Mouse (Mus musculus): ENCODE measurements around the gene Zeb2. TPM values are rescaled to one million over a fixed set of nuclear protein-coding genes. Genes with fewer than 3 reads are reported as not detected.

Gene Zeb2
- polyA plus RNA-seq, 2 experiments: 27.2 to 43.9 TPM

- no peak for DNase-seq (ENCODE audit: low spot score)
These were observed 13.9 kb downstream of the Zeb2 start for GRCm38 (mm10) chr2:45103021-45103983.

GRCm38 (mm10) chr2:45102191-45102638 is 15.0 kb downstream of the Zeb2 start:
- no peak for TF ChIP-seq POLR2A (IDR thresholded peaks at IDR 0.05; ENCODE audit: borderline replicate concordance, extremely low read depth, insufficient read depth, insufficient read length)
- no peak overlapping the region for H3K9ac ChIP-seq (ENCODE audit: low read depth, low read length, severe bottlenecking)
- no peak for DNase-seq (ENCODE audit: low spot score)
- no peak overlapping the region for H3K4me3 ChIP-seq (replicated peaks; ENCODE audit: low read length)
- H3K4me2 ChIP-seq (replicated peaks; ENCODE audit: low read depth, low read length, severe bottlenecking): no peak overlapping the region
- peaks cover 10% of the 10 kb centered on the region for H3K27me3 ChIP-seq (ENCODE audit: control insufficient read depth, insufficient read depth, low read length)
- ATAC-seq (ENCODE audit: low FRiP score, low read depth): no peak
- H3K27ac ChIP-seq (replicated peaks; ENCODE audit: low read depth, low read length): no peak overlapping the region
- 0 out of 2 replicates have a peak, but pooled peaks cover 4% of the 10 kb centered on the region for H3K36me3 ChIP-seq (ENCODE audit: control insufficient read depth, insufficient read depth, low read length)
- no peaks in the 10 kb centered on the region for H3K9me3 ChIP-seq (ENCODE audit: control insufficient read depth, low read length)
- no peaks in the 10 kb centered on the region; the same call in 1 of the 2 replicates for H3K4me1 ChIP-seq (ENCODE audit: control insufficient read depth, insufficient read depth, low read length)
- WGBS: 50% methylated on average over 8 of the region's 8 CpGs

More at GRCm38 (mm10) chr2:45103021-45103983, 13.9 kb downstream of the Zeb2 start:
- H3K4me1 ChIP-seq (ENCODE audit: control insufficient read depth, insufficient read depth, low read length): no peaks in the 10 kb centered on the region; the same call in 1 of the 2 replicates
- no peak overlapping the region for H3K4me2 ChIP-seq (replicated peaks; ENCODE audit: low read depth, low read length, severe bottlenecking)
- WGBS: 43% methylated on average over 10 of the region's 10 CpGs
- peaks cover 19% of the 10 kb centered on the region for H3K27me3 ChIP-seq (ENCODE audit: control insufficient read depth, insufficient read depth, low read length)
- H3K9me3 ChIP-seq (ENCODE audit: control insufficient read depth, low read length): no peaks in the 10 kb centered on the region
- 0 out of 2 replicates have a peak, but pooled peaks cover 4% of the 10 kb centered on the region for H3K36me3 ChIP-seq (ENCODE audit: control insufficient read depth, insufficient read depth, low read length)
- no peak overlapping the region for H3K27ac ChIP-seq (replicated peaks; ENCODE audit: low read depth, low read length)
- no peak overlapping the region for H3K4me3 ChIP-seq (replicated peaks; ENCODE audit: low read length)
- no peak for TF ChIP-seq POLR2A (IDR thresholded peaks at IDR 0.05; ENCODE audit: borderline replicate concordance, extremely low read depth, insufficient read depth, insufficient read length)
- 0 out of 2 replicates have a peak, but pooled peaks have one; percentile 11 for ATAC-seq (ENCODE audit: low FRiP score, low read depth)
- no peak overlapping the region for H3K9ac ChIP-seq (ENCODE audit: low read depth, low read length, severe bottlenecking)

GRCm38 (mm10) chr2:45101586-45101985 is 15.6 kb downstream of the Zeb2 start:
- no peak overlapping the region for H3K9ac ChIP-seq (ENCODE audit: low read depth, low read length, severe bottlenecking)
- WGBS: 74% methylated on average over 2 of the region's 2 CpGs
- DNase-seq (ENCODE audit: low spot score): no peak

GRCm38 (mm10) chr2:45101040-45101439 is 16.2 kb downstream of the Zeb2 start:
- Histone ChIP-seq H3K27me3 (ENCODE audit: control insufficient read depth, insufficient read depth, low read length) (peaks cover 4% of the 10 kb centered on the region), H3K4me2 (replicated peaks; ENCODE audit: low read depth, low read length, severe bottlenecking) (no peak overlapping the region), H3K4me1 (ENCODE audit: control insufficient read depth, insufficient read depth, low read length) (peaks cover 2% of the 10 kb centered on the region; the same call in 1 of the 2 replicates), H3K4me3 (replicated peaks; ENCODE audit: low read length) (no peak overlapping the region), H3K9ac (ENCODE audit: low read depth, low read length, severe bottlenecking) (no peak overlapping the region), H3K27ac (replicated peaks; ENCODE audit: low read depth, low read length) (no peak overlapping the region), H3K9me3 (ENCODE audit: control insufficient read depth, low read length) (no peaks in the 10 kb centered on the region), H3K36me3 (ENCODE audit: control insufficient read depth, insufficient read depth, low read length) (0 out of 2 replicates have a peak, but pooled peaks cover 4% of the 10 kb centered on the region)
- WGBS: 53% methylated on average over 4 of the region's 4 CpGs
- ATAC-seq (ENCODE audit: low FRiP score, low read depth): no peak
- no peak for DNase-seq (ENCODE audit: low spot score)
- no peak for TF ChIP-seq POLR2A (IDR thresholded peaks at IDR 0.05; ENCODE audit: borderline replicate concordance, extremely low read depth, insufficient read depth, insufficient read length)

More at GRCm38 (mm10) chr2:45101586-45101985, 15.6 kb downstream of the Zeb2 start:
- Histone ChIP-seq H3K27ac (replicated peaks; ENCODE audit: low read depth, low read length) (no peak overlapping the region), H3K4me3 (replicated peaks; ENCODE audit: low read length) (no peak overlapping the region), H3K27me3 (ENCODE audit: control insufficient read depth, insufficient read depth, low read length) (peaks cover 8% of the 10 kb centered on the region), H3K4me2 (replicated peaks; ENCODE audit: low read depth, low read length, severe bottlenecking) (no peak overlapping the region), H3K4me1 (ENCODE audit: control insufficient read depth, insufficient read depth, low read length) (peaks cover under 1% of the 10 kb centered on the region; the same call in 1 of the 2 replicates), H3K9me3 (ENCODE audit: control insufficient read depth, low read length) (no peaks in the 10 kb centered on the region), H3K36me3 (ENCODE audit: control insufficient read depth, insufficient read depth, low read length) (0 out of 2 replicates have a peak, but pooled peaks cover 4% of the 10 kb centered on the region)
- ATAC-seq (ENCODE audit: low FRiP score, low read depth): no peak
- TF ChIP-seq POLR2A (IDR thresholded peaks at IDR 0.05; ENCODE audit: borderline replicate concordance, extremely low read depth, insufficient read depth, insufficient read length): no peak

GRCm38 (mm10) chr2:45100628-45101027 is 16.6 kb downstream of the Zeb2 start:
- peaks cover 1% of the 10 kb centered on the region for H3K27me3 ChIP-seq (ENCODE audit: control insufficient read depth, insufficient read depth, low read length)
- ATAC-seq (ENCODE audit: low FRiP score, low read depth) (no peak), DNase-seq (ENCODE audit: low spot score) (no peak)
- no peak overlapping the region for H3K27ac ChIP-seq (replicated peaks; ENCODE audit: low read depth, low read length)
- H3K9ac ChIP-seq (ENCODE audit: low read depth, low read length, severe bottlenecking): no peak overlapping the region
- 59% methylated on average over 7 of the region's 7 CpGs for WGBS
- 0 out of 2 replicates have a peak, but pooled peaks cover 4% of the 10 kb centered on the region for H3K36me3 ChIP-seq (ENCODE audit: control insufficient read depth, insufficient read depth, low read length)
- no peak overlapping the region for H3K4me3 ChIP-seq (replicated peaks; ENCODE audit: low read length)
- no peak overlapping the region for H3K4me2 ChIP-seq (replicated peaks; ENCODE audit: low read depth, low read length, severe bottlenecking)
- no peak for TF ChIP-seq POLR2A (IDR thresholded peaks at IDR 0.05; ENCODE audit: borderline replicate concordance, extremely low read depth, insufficient read depth, insufficient read length)
- H3K9me3 ChIP-seq (ENCODE audit: control insufficient read depth, low read length): no peaks in the 10 kb centered on the region
- H3K4me1 ChIP-seq (ENCODE audit: control insufficient read depth, insufficient read depth, low read length): peaks cover 2% of the 10 kb centered on the region; the same call in 1 of the 2 replicates

All from limb, embryonic 14.5 days (tissue).